Mouse (Mus musculus) embryonic fibroblast, embryonic 13.5 days (primary cell): ENCODE measurements around the gene Odf3. TPM values are rescaled to one million over a fixed set of nuclear protein-coding genes. Genes with fewer than 3 reads are reported as not detected.

Experiments used
- H3K27ac ChIP-seq: 2 replicates; pipeline ENCODE4 v1.5.1; 2012; ENCODE audit warnings: low read length, control low read depth, inconsistent platforms; ENCODE audit not compliant: insufficient read depth
- H3K4me1 ChIP-seq: 2 replicates; pipeline ENCODE4 v1.6.1; 2011; ENCODE audit warnings: low read length; ENCODE audit not compliant: control insufficient read depth, insufficient read depth
- H3K4me3 ChIP-seq: 2 replicates; pipeline ENCODE4 v1.5.1; 2011; ENCODE audit warnings: mild to moderate bottlenecking, control low read depth, low read length; ENCODE audit not compliant: insufficient read depth
- CTCF ChIP-seq: IDR thresholded peaks from 2 replicates; pipeline ENCODE4 v1.5.1; 2011; ENCODE audit warnings: mild to moderate bottlenecking, control low read depth, low read length, moderate library complexity, borderline replicate concordance; ENCODE audit not compliant: insufficient read depth
- POLR2A ChIP-seq: IDR thresholded peaks from 2 replicates; pipeline ENCODE4 v1.6.1; 2011; ENCODE audit warnings: low read depth, mild to moderate bottlenecking, control low read depth, low read length, moderate library complexity
- polyA plus RNA-seq: library from polyadenylated mRNA; stranded (reverse); fragments of >200 nt; gene quantifications from 2 replicates; pipeline ENCODE4 v1.2.4, GENCODE M21; 2011; ENCODE audit warnings: low read depth; ENCODE audit not compliant: missing spikeins, insufficient read length

Odf3 gene
- polyA plus RNA-seq, 1 experiment: not detected

GRCm38 (mm10) chr7:140840750-140841735 is 6.6 kb upstream of the Odf3 start:
- Histone ChIP-seq H3K4me3 (no peak overlapping the region), H3K27ac (no peak overlapping the region), H3K4me1 (no peaks in the 10 kb centered on the region)
- no peak for TF ChIP-seq CTCF

- Histone ChIP-seq H3K4me3 (no peak overlapping the region), H3K4me1 (no peaks in the 10 kb centered on the region), H3K27ac (no peak overlapping the region)
- TF ChIP-seq POLR2A (no peak), CTCF (no peak)
These were observed 3.8 kb upstream of the Odf3 start for GRCm38 (mm10) chr7:140843806-140844205.

DNA sequence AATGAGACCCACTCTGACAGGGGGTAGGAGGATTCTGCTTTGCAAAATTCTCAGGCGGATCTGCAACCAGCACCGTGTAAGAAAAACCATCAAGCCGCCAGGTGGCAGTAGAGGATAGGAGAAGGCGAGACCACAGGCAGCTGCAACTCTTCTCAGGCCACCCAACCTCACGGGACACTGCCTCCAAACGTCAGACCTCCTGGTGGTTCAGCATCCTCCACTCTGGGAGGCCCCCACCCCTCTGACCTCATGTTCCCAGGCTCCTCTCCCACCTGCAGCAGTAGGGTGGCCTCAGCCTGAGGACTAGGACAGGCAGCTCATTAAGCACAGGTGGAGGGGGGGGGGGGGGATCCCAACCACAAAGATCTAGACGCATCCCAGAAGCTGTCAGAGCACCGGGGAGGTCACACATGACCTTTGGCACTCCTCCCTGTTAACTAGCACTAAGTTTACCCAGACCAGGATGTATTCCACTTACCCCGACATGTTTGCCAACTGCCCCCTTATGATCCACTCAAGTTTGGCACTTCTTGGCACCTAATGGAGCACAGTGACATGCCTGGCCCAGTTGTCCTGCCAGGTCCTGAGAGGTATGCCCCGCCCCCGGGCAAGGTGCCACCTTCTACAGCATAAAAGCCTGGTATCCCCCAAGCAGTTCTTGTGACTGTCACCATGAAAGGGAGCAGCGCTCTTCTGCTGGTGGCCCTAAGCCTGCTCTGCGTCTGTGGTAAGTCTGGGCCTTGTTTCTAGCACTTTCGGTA is 2.5 kb upstream of the Odf3 start, which contains the start of gene Scgb1c1:
TSS of gene Scgb1c1 (plus strand) at position 643 of the 761 bp plus-strand sequence.
- TF ChIP-seq CTCF: peak; percentile 83
- no peak for TF ChIP-seq POLR2A
- no peak within 1 kb of the TSS for H3K27ac ChIP-seq
- no peaks in the 10 kb centered on the region for H3K4me1 ChIP-seq
- no peak within 1 kb of the TSS for H3K4me3 ChIP-seq

DNA sequence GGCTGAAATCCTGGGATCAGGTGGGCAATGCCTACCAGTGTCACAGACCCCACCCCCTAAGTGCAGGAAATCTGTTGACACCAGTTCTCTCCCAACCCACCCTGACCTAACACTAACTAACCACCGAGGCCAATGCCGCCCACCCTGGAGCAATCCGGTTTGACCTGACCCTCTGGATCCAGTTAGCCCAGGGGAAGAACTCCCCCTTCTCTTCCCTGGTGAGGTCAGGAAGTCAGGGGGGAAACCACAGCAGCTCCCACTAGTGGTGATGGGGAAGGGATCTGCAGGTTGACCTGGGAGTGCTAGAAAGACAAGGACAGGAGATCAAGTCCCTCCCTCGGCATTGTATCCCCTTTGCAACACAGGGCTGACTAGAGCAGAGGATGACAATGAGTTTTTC is 1.9 kb upstream of the Odf3 start:
- no peak overlapping the region for H3K4me3 ChIP-seq
- no peaks in the 10 kb centered on the region for H3K4me1 ChIP-seq
- no peak overlapping the region for H3K27ac ChIP-seq
- TF ChIP-seq POLR2A: no peak
- TF ChIP-seq CTCF: no peak

GRCm38 (mm10) chr7:140846676-140847075 is 929 bp upstream of the Odf3 start:
- Histone ChIP-seq H3K4me3 (no peak overlapping the region), H3K27ac (no peak overlapping the region), H3K4me1 (no peaks in the 10 kb centered on the region)
- TF ChIP-seq POLR2A (no peak), CTCF (no peak)

DNA sequence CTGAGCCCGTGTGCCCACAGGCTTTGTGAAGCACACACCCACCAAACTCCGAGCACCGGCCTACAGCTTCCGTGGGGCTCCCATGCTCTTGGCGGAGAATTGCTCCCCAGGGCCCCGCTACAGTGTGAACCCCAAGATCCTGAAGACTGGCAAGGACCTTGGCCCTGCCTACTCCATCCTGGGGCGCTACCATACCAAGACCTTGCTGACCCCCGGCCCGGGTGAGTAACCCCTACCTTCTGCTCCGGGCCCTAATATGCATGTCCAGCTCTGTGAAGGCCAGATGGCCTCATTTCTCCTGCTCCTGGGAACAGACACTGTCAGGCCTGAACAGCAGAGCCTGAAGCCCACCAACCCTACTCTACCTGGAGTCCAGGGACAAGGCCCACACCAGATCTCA is 986 bp downstream of the Odf3 start:
- no peaks in the 10 kb centered on the region for H3K4me1 ChIP-seq
- TF ChIP-seq POLR2A (no peak), CTCF (no peak)
- H3K4me3 ChIP-seq: no peak overlapping the region
- no peak overlapping the region for H3K27ac ChIP-seq

DNA sequence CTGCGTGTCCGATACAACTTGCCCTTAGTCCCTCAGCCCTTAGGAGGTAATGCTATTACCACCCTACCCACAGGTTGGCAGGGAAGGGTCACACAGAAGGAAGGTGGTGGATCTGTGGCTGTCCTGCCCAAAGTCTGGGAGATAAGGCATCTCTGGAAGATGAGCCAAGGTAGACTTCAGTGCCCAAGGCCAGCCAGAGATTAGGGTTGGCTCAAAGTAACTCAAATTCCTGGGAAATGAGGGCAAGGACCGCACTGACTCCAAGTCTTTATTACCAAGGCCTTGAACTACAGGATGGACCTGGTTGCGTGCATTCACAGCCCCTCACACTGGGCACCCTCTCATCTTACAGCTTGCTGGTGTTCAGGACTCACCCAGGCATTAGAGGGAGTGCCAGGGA is 4.3 kb downstream of the Odf3 start:
- no peaks in the 10 kb centered on the region for H3K4me1 ChIP-seq
- no peak overlapping the region for H3K4me3 ChIP-seq
- no peak overlapping the region for H3K27ac ChIP-seq
- TF ChIP-seq POLR2A: no peak; the same call in 1 of the 2 replicates
- TF ChIP-seq CTCF: no peak

- Histone ChIP-seq H3K27ac (no peak overlapping the region), H3K4me1 (no peaks in the 10 kb centered on the region), H3K4me3 (no peak overlapping the region)
- TF ChIP-seq CTCF (no peak), POLR2A (no peak)
These were observed 5.8 kb downstream of the Odf3 start for GRCm38 (mm10) chr7:140853386-140853785.

DNA sequence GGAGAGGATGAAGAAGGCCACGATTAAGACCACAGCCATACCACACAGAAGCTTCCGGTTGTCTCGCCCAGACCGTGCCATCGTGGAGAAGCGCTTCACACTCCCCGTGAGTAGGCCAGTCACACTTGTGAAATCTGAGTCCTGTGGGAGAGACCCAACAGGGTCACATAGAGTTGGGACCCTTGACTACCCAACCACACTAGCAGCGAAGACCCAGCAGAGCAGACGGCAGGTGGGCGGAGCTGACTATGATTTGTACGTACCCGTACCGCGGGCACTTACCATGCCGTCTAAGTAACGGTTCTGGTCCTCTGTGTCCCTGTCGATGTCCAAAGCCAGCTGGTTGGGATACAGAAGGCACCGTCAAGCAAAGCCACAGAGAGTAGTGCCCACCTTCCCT is 6.9 kb downstream of the Odf3 start:
- Histone ChIP-seq H3K27ac (no peak overlapping the region), H3K4me1 (0 out of 2 replicates have a peak, but pooled peaks cover 4% of the 10 kb centered on the region), H3K4me3 (no peak overlapping the region)
- TF ChIP-seq CTCF (no peak), POLR2A (no peak)

DNA sequence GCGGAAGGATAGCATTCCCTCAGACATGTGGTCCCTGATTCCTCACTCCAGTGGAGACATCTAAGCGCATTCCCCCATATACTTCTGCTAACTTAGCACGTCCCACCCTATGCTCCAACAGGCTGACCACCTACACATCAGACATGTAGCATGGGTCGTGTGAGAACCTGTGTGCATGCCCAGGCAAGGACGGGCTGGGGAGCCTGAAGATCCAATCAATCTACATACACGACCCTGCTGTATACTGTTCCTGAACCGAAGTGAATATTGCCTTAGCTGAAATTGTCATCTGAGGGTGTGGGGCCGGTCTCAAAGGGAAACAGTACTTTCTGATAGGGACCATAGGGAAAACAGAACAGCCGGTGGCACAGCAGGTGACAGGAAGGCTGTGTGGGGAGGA is 7.6 kb downstream of the Odf3 start:
- Histone ChIP-seq H3K4me1 (0 out of 2 replicates have a peak, but pooled peaks cover 4% of the 10 kb centered on the region), H3K27ac (peak overlapping the region; percentile 78; the same call in 1 of the 2 replicates), H3K4me3 (peak overlapping the region; percentile 80)
- peak; percentile 31; the same call in 1 of the 2 replicates for TF ChIP-seq POLR2A
- no peak for TF ChIP-seq CTCF
